Mouse (Mus musculus) kidney, embryonic 14.5 days (tissue): ENCODE data around the gene Tbc1d13. TPM values are rescaled to one million over a fixed set of nuclear protein-coding genes. Genes with fewer than 3 reads are reported as not detected.

Source experiments
- ATAC-seq: fragments of 200-750 bp; cut with Nextera tagmentation; 2 replicates; pipeline ENCODE4 v1.8.0; 2017; ENCODE audit warnings: moderate number of reproducible peaks, mild to moderate bottlenecking, moderate TSS enrichment, moderate library complexity; ENCODE audit not compliant: low FRiP score, low TSS enrichment
- H3K27ac ChIP-seq: fragments of 300-500 bp; sonication (generic); 2 replicates; pipeline ENCODE4 v1.5.1; 2014; ENCODE audit warnings: low read depth, mild to moderate bottlenecking, low read length, moderate library complexity, mixed read lengths
- H3K27me3 ChIP-seq: fragments of 300-500 bp; sonication (generic); 2 replicates; pipeline ENCODE4 v1.6.1; 2014; ENCODE audit warnings: mild to moderate bottlenecking, low read length; ENCODE audit not compliant: control insufficient read depth, insufficient read depth
- H3K36me3 ChIP-seq: fragments of 300-500 bp; sonication (generic); 2 replicates; pipeline ENCODE4 v1.6.1; 2014; ENCODE audit warnings: low read length, mixed read lengths; ENCODE audit not compliant: control insufficient read depth, insufficient read depth
- H3K4me1 ChIP-seq: fragments of 300-500 bp; sonication (generic); 2 replicates; pipeline ENCODE4 v1.6.1; 2014; ENCODE audit warnings: low read length, mixed read lengths; ENCODE audit not compliant: control insufficient read depth, insufficient read depth
- H3K4me2 ChIP-seq: fragments of 300-500 bp; sonication (generic); replicated peaks from 2 replicates; pipeline ENCODE4 v1.6.1; 2014; ENCODE audit warnings: low read depth, mild to moderate bottlenecking, low read length
- H3K4me3 ChIP-seq: fragments of 300-500 bp; sonication (generic); 2 replicates; pipeline ENCODE4 v1.5.1; 2014; ENCODE audit warnings: mild to moderate bottlenecking, low read length
- H3K9ac ChIP-seq: fragments of 300-500 bp; sonication (generic); 2 replicates; pipeline ENCODE4 v1.6.1; 2014; ENCODE audit warnings: low read depth, mild to moderate bottlenecking, low read length, moderate library complexity
- H3K9me3 ChIP-seq: fragments of 300-500 bp; sonication (generic); 2 replicates; pipeline ENCODE4 v1.6.1; 2016; ENCODE audit warnings: low read length; ENCODE audit not compliant: control insufficient read depth
- WGBS: fragments of 180-500 bp; shearing (Covaris S2); extraction: QIAGEN DNeasy Blood & Tissue Kit; methylation state at CpG from one replicate; pipeline ENCODE4 v1.1.7; 2014; 5-methylcytosine and 5-hydroxymethylcytosine counted together
- polyA plus RNA-seq: library from polyadenylated mRNA; unstranded; fragments of >200 nt; fragmentation: Nextera tagmentation; extraction: Ambion mirVana; gene quantifications from 2 replicates; pipeline ENCODE4 v1.2.1, GENCODE M21; 2014

Tbc1d13 gene
- polyA plus RNA-seq: 11.1 and 15.3 TPM in 2 replicates

DNA sequence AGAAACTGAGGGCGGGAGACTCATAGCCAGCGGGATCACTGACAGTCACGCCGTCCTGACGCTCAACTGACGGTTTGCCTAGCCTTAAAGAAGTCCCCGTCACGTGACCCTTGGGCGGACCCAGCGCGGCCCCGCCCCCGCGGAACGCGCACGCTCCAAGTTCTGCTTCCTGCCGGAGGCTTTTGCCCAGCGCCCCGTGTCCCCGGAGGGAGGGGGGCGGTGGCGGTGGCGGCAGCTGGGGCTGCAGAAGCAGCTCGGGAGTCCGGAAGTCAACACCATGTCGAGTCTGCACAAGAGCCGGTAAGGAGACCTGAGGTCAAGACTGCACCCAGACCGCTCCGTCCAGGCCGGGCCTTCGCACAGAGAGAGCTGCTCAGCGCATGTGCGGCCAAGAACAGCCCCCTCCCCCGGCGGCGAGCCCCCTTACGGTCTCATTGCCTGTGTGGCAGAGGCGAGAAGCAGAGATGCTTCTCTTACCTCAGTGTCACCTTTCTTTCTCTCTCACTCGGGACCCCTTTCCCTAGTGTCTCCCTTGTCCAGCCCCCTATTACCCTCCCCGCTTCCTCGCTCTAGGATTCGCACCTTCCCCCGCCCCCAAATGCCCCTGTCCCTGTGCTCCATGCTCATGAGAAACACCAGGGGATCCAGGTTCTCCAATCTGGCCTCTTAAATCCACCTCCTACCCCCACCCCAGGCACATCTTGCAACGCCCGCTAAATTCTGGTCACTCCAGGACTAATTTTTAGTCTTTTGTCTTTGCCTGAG is at the start of gene Tbc1d13:
Gene Tbc1d13, plus strand, starts transcription at position 134 of the 765 bp plus-strand sequence.
- Histone ChIP-seq H3K4me2 (peak within 1 kb of the TSS; percentile 90), H3K9me3 (no peaks in the 10 kb centered on the region), H3K27me3 (no peaks in the 10 kb centered on the region), H3K9ac (peak within 1 kb of the TSS; percentile 76), H3K36me3 (peaks cover 16% of the 10 kb centered on the region), H3K4me1 (peaks cover 15% of the 10 kb centered on the region; the same call in 1 of the 2 replicates), H3K27ac (peak within 1 kb of the TSS; percentile 82), H3K4me3 (peak within 1 kb of the TSS; percentile 87)
- WGBS: under 1% methylated on average over 46 of the region's 46 CpGs
- ATAC-seq: peak; percentile 94

GRCm38 (mm10) chr2:30084113-30084512 is 49.4 kb upstream of the Tbc1d13 start:
- Histone ChIP-seq H3K9ac (no peak overlapping the region), H3K4me1 (peaks cover 6% of the 10 kb centered on the region; the same call in 1 of the 2 replicates), H3K27me3 (no peaks in the 10 kb centered on the region), H3K27ac (no peak overlapping the region), H3K36me3 (no peaks in the 10 kb centered on the region), H3K4me2 (peak overlapping the region; percentile 34), H3K4me3 (no peak overlapping the region), H3K9me3 (no peaks in the 10 kb centered on the region)
- WGBS: 42% methylated on average over 5 of the region's 5 CpGs
- peak; percentile 17; the same call in 1 of the 2 replicates for ATAC-seq

GRCm38 (mm10) chr2:30084632-30085031 is 48.9 kb upstream of the Tbc1d13 start:
- peak; percentile 61; the same call in 1 of the 2 replicates for ATAC-seq
- Histone ChIP-seq H3K9ac (0 out of 2 replicates have a peak overlapping the region, but pooled peaks have one; percentile 23), H3K9me3 (no peaks in the 10 kb centered on the region), H3K4me2 (peak overlapping the region; percentile 34), H3K27me3 (no peaks in the 10 kb centered on the region), H3K27ac (no peak overlapping the region), H3K36me3 (no peaks in the 10 kb centered on the region), H3K4me1 (peaks cover 6% of the 10 kb centered on the region; the same call in 1 of the 2 replicates), H3K4me3 (peak overlapping the region; percentile 7; the same call in 1 of the 2 replicates)
- WGBS: 23% methylated on average over 12 of the region's 12 CpGs

- Histone ChIP-seq H3K27me3 (no peaks in the 10 kb centered on the region), H3K9ac (no peak overlapping the region), H3K4me1 (peaks cover 6% of the 10 kb centered on the region; the same call in 1 of the 2 replicates), H3K27ac (no peak overlapping the region), H3K4me2 (no peak overlapping the region), H3K9me3 (no peaks in the 10 kb centered on the region), H3K4me3 (no peak overlapping the region), H3K36me3 (peaks cover 13% of the 10 kb centered on the region)
- 88% methylated on average over 4 of the region's 4 CpGs for WGBS
- no peak for ATAC-seq
Measured at GRCm38 (mm10) chr2:30087310-30087709, 46.2 kb upstream of the Tbc1d13 start.

GRCm38 (mm10) chr2:30091521-30091920 is 42.0 kb upstream of the Tbc1d13 start:
- Histone ChIP-seq H3K27ac (no peak overlapping the region), H3K9me3 (no peaks in the 10 kb centered on the region), H3K36me3 (peaks cover 13% of the 10 kb centered on the region), H3K9ac (no peak overlapping the region), H3K27me3 (no peaks in the 10 kb centered on the region), H3K4me2 (no peak overlapping the region), H3K4me1 (peaks cover 14% of the 10 kb centered on the region; the same call in 1 of the 2 replicates), H3K4me3 (no peak overlapping the region)
- ATAC-seq: no peak
- 98% methylated on average over 12 of the region's 12 CpGs for WGBS

GRCm38 (mm10) chr2:30092280-30092918 is 41.1 kb upstream of the Tbc1d13 start:
- H3K4me2 ChIP-seq: peak overlapping the region; percentile 68
- peaks cover 14% of the 10 kb centered on the region; the same call in 1 of the 2 replicates for H3K4me1 ChIP-seq
- H3K9ac ChIP-seq: peak overlapping the region; percentile 60; the same call in 1 of the 2 replicates
- no peaks in the 10 kb centered on the region for H3K27me3 ChIP-seq
- H3K9me3 ChIP-seq: no peaks in the 10 kb centered on the region
- 55% methylated on average over 6 of the region's 6 CpGs for WGBS
- peak overlapping the region; percentile 54 for H3K4me3 ChIP-seq
- no peak overlapping the region for H3K27ac ChIP-seq
- no peak for ATAC-seq
- peaks cover 13% of the 10 kb centered on the region for H3K36me3 ChIP-seq

DNA sequence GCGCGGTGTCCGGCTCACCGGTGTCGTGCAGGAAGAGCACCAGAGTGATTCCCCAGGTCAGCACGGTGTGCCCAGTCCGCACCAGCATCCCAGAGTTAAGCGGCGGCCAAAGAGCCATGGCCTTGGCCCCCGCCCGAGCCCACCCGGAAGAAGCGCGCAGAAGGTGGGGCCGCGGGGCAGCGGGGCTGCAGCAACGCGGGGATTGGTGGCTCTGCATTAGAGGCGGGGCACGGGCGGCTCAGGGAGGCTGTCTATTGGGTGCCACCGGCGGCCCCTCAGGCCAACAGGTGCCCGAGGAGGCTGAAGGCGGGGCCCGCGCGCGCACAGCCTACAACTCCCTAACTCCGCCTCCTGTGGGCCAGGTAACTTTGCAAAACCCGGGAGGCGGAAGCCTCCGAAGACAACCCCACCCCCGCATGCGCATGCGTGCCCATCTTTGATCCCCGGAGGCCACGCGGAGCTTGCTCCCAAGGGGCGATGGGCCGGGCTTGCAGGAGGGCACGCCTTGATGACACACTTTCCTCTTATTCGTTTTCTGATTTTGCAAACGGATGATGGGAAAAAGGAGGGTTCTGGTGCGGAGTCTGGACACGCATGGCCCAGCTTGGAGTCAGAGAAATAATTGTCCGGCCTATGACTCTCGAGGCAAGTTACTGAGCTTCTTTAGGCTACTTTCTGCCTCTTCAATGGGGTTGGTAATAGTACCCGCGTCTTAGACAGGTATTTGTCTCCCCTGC is 39.9 kb upstream of the Tbc1d13 start, which contains the start of gene Zdhhc12:
Gene Zdhhc12, minus strand, starts transcription at position 178 of the 737 bp plus-strand sequence.
- under 1% methylated on average over 51 of the region's 51 CpGs for WGBS

GRCm38 (mm10) chr2:30094208-30094588 is 39.3 kb upstream of the Tbc1d13 start:
- no peaks in the 10 kb centered on the region for H3K27me3 ChIP-seq
- peaks cover 14% of the 10 kb centered on the region; the same call in 1 of the 2 replicates for H3K4me1 ChIP-seq
- H3K9me3 ChIP-seq: no peaks in the 10 kb centered on the region
- peak overlapping the region; percentile 54 for H3K4me3 ChIP-seq
- H3K4me2 ChIP-seq: peak overlapping the region; percentile 68
- H3K9ac ChIP-seq: peak overlapping the region; percentile 68
- peak overlapping the region; percentile 48 for H3K27ac ChIP-seq
- H3K36me3 ChIP-seq: peaks cover 18% of the 10 kb centered on the region
- ATAC-seq: no peak
- WGBS: 2% methylated on average over 13 of the region's 13 CpGs

More for the DNA sequence above, 39.9 kb upstream of the Tbc1d13 start, which contains the start of gene Zdhhc12:
- peak within 1 kb of the TSS; percentile 48 for H3K27ac ChIP-seq
- H3K4me3 ChIP-seq: peak within 1 kb of the TSS; percentile 54
- peaks cover 14% of the 10 kb centered on the region; the same call in 1 of the 2 replicates for H3K4me1 ChIP-seq
- H3K4me2 ChIP-seq: peak within 1 kb of the TSS; percentile 68
- peaks cover 13% of the 10 kb centered on the region for H3K36me3 ChIP-seq
- peak within 1 kb of the TSS; percentile 68 for H3K9ac ChIP-seq
- peak; percentile 98 for ATAC-seq
- no peaks in the 10 kb centered on the region for H3K9me3 ChIP-seq
- H3K27me3 ChIP-seq: no peaks in the 10 kb centered on the region
